Mouse (Mus musculus): ENCODE data around the gene Scd2.
"Not testable (repeated sequence)": the region's sequence is repeated elsewhere in the genome, so short reads cannot be mapped to it uniquely, and the experiment has no call there.

The Scd2 gene

GRCm38 (mm10) chr19:44273711-44274110, 19.8 kb upstream of the Scd2 start:
- DNase-seq (ENCODE audit: low spot score): no peak

DNA sequence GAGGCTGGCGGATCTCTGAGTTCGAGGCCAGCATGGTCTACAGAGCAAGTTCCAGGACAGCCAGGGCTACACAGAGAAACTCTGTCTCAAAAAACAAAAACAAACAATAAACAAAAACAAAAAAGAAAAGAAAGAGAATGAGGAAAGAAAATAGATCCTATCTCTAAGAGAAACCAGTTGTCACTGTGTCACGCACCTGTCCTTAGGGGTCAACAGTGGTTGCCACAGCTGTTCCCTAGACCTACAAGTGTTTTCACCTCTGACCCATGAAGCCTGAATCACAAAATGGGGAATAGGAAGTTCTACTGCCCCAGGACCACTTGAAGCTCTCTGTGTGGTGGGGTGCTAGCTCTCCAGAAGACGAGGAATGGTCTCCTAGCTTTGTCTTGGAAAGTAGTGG, 19.0 kb upstream of the Scd2 start:
- no peak for DNase-seq (ENCODE audit: low spot score)

GRCm38 (mm10) chr19:44275418-44275817, 18.1 kb upstream of the Scd2 start:
- no peak for DNase-seq (ENCODE audit: low spot score)

- DNase-seq (ENCODE audit: low spot score): no peak
These were observed 16.6 kb upstream of the Scd2 start for GRCm38 (mm10) chr19:44276861-44277260.

- DNase-seq (ENCODE audit: low spot score): no peak
These were observed 15.5 kb upstream of the Scd2 start for GRCm38 (mm10) chr19:44277931-44278330.

DNA sequence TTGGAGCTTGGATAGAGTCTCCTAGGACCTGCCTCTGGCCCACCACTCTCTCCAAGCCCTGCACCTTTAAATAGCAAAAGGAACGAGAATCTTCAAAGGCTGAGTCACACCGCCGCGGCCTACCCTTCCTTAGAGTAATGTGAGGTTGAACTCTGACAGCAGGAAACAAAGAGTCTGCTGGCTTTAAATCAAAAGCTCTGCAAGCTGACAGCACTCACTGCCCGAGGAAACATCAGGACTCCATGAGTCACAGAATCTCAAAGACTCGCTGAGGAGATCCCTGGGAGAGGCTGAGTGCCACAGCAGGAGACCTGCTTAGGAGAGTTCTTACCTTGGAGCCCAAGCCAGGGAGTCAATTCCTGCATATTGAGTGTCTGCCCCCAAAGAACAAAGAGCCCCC, 12.7 kb upstream of the Scd2 start:
- peak; percentile 68 for DNase-seq (ENCODE audit: low spot score)

DNA sequence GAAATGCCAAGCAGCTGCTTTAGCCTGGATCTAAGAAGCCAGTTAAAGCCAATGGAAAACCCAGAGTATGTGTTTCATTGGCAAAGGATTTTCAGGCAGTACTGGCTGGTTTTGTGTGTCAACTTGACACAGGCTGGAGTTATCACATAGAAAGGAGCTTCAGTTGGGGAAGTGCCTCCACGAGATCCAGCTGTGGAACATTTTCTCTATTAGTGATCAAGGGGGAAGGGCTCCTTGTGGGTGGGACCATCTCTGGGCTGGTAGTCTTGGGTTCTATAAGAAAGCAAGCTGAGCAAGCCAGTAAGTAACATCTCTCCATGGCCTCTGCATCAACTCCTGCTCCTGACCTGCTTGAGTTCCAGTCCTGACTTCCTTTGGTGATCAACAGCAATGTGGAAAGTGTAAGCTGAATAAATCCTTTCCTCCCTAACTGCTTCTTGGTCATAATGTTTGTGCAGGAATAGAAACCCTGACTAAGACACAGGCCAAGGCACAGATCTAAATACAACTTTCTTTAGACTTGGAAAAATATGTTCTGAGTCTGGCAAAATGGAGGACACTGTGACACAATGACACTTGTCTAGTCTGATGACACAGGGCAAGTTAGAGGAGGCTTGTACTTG, 11.5 kb upstream of the Scd2 start:
- DNase-seq (ENCODE audit: low spot score): not testable (repeated sequence)

DNA sequence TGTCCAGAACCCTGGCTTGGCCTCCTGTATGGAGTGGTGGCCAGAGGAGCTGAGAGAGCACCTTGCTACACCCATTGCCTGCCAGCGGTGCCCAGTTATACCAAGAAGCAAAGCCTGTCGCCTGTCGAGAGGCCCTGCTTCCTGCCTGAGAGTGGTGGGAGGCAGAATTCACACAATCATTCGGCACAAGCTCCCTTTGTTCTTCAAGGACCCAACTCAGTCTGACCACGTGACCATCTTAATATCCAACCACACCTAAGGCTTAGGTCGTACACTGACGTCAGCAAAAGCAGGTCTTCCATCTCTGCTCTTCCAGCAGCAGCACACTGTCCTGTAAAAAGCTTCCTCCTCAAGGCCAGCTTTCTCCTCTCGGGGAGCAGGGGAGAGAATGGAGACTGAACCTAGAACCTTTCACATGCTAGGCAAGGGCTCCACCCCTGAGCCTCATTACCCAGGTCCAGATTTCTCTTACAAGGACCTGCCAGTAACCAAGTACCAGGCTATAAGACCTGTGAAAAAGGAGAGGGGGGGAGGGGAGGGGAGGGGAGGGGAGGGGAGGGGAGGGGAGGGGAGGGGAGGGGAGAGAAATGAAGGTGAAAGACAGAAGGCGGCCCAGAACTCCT, 10.8 kb upstream of the Scd2 start:
- DNase-seq (ENCODE audit: low spot score): peak; percentile 42

- no peak for DNase-seq (ENCODE audit: low spot score)
These were observed 10.1 kb upstream of the Scd2 start for GRCm38 (mm10) chr19:44283157-44284024.

DNA sequence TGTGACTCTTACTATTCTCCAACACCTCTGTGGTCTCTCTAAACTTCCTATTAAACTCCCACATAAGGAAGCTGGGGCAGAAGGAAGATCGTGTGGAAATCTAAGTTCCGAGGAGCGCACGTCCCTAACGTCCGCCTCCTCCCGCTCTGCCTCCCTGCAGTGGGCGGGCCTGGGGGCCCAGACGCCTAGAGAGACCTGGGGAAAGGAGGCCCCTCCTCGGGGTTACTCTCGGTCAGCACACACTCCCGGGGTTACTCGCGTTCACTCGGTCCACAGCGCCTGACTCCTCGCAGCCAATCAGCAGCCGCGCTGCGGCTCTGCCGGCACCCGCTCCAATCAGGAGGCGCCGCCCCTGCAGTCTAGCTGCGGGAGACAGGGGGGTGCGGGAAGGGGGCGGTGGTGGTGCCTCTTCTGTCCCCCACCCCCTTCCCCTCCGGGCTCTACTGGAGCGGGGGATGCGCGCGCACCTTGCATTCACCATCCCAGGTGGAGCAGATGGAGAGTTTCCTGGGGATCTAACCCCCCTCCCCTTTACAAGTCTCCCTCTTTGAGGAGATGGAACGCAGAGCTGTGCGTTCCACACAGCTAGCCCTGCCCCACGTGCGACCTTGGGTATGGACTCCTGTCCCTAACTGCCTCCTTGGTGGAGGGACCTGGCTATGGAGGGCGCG, 9.3 kb upstream of the Scd2 start:
- DNase-seq (ENCODE audit: low spot score): peak; percentile 96

DNA sequence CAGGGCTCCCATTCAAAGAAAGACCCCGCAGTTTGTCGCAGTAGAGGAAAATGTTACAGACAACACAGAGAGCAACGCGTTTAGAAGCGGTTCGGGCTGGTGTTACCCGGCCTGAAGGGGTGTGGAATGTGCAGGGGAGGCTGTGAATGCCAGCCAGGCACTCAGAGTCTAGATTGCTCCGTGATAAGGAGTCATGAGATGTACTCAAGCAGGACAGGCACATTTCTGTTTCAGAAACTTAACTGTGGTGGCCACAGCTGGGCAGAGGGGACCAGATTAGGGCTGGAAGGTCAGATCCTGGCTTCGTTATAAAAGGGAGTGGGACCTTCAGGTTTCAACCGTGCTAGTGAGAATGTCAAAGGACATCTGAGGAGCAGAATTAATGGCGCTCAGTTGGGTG, 8.8 kb upstream of the Scd2 start:
- peak; percentile 72 for DNase-seq (ENCODE audit: low spot score)

DNA sequence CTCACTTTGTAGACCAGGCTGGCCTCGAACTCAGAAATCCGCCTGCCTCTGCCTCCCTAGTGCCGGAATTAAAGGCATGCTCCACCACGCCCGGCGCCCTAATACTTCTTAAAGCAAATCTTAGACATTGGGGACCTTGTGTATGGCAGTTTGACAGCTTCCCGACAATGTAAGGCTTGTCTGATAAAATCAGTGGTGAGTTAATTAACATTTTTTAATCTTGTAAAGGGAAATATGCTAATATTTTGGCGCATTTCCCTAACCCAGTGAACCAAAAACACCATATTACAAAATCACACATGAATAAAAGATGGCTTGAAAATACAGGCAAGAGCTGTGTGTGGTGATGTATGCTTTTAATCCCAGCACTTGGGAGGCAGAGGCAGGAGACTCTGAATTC, 7.9 kb upstream of the Scd2 start:
- no peak for DNase-seq (ENCODE audit: low spot score)

DNA sequence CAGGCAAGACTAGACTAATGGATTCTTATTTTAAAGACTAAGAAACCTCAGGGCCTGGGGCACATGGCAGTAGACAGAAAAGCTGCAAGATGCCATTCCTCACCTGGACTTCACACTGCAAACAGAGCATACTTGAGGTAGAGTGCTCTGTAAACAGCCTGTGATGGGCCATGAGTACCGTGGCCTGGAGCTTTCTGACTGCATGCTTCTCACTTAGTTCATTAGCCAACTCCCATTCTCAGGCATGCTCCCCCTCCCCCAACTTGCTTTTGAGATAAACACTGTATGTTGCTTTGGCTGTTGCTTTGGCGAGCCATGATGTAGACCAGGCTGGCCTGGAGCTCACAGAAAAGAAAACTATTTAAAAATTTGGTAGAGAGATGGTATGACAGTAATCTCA, 7.4 kb upstream of the Scd2 start:
- DNase-seq (ENCODE audit: low spot score): no peak

DNA sequence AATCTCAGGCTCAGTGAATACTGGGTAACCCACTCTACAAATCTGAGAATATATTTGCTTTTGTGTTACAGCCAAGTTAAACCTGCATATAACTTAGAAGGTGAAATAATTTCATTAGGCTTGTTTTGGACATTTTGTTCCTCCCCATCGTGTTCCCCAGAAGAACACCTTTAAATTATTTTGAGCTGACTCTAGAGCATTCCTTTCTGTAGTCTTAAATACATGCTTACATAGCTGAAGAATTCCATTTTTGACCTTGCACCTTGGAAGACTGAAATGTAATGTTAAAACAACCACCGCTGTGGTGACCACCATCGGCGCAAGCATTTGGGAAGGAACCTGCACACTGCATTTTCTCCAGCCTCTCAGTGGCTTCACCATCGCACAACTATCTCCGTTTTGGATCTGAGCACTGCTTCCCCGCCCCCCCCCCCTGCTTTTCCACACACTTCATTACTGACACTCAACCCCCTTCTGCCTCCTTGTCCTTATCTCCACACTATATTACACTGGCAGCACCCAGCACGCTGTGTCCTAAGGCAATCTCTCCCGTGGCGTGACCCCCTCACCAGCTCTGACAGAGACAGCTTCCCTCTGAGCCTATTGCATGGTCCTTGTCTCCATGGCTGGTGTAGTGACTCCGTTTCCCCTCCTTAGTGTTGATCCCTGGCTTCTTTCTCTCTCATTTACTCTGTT, 5.9 kb upstream of the Scd2 start:
- no peak for DNase-seq (ENCODE audit: low spot score)

DNA sequence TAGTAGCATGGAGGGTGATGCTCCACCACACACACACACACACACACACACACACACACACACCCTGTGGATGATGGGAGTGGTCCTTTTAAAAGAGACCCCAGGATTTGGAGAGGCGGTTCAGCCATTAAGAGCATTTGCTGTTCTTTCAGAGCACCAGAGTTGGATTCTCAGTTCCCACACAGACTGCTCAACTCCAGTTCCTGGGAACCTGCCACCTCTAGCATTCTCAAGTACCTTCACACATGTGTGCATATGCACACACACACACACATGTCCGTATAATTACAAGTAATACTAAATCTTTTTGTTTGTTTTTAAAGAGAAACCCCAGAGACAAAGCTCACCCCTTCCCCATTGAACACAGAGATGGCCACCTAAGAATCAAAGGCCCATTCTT, 1.4 kb upstream of the Scd2 start:
- DNase-seq (ENCODE audit: low spot score): no peak

DNA sequence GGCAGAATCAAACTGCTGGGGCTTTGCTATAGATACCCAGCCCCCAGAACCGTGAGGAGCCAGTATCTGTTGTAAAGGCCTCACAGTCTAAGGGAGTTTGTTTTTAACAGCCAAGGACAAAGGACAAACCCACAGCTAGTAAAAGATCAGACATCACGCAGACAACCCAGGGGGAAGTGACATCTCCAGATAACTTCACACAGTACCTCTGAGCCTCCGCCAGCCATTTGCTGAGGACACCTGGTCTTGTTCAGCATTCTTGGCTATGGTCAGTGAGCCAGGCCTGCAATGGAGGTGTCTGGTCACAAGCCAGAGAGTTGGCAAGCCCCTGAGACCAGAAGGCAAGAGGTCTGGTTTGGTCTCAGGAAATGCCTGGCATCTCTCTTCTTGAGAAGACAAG, 991 bp upstream of the Scd2 start:
- no peak for DNase-seq (ENCODE audit: low spot score)

DNA sequence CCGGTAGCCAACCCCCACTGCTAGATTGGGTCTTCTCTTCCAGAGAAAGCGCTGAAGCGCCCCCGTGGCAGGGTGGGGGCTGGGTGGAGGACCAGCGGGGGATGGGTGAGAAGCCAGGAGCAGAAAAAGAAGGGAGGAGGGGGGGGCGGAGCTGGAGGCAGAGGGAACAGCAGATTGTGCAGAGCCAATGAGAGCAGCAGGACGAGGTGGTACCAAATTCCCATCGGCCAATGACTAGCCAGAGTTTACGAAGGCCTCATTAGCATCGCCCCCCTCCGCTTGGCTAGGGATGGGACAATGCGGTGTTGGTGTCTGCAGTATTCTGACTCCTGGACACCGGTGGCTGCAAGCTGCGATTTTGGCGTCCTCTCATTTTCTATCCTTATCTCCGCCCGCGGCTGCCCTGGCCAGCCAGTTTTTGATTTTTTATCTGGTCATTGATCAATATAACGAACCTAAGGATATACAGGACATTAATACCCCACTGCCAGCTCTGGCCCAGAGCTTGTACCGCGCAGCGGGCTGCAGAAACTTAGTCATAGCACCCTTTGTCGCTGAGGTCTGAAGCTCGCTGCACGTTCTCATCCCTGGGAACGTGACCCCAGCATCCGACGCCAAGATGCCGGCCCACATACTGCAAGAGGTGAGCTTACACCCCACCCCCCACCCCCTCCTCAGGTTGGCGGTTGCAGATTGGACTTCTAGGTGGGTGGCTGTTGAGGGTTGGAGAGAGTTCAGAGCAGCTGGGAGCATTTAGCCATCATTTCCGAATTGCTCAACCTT, 486 bp downstream of the Scd2 start:
- peak; percentile 99 for DNase-seq (ENCODE audit: low spot score)

DNA sequence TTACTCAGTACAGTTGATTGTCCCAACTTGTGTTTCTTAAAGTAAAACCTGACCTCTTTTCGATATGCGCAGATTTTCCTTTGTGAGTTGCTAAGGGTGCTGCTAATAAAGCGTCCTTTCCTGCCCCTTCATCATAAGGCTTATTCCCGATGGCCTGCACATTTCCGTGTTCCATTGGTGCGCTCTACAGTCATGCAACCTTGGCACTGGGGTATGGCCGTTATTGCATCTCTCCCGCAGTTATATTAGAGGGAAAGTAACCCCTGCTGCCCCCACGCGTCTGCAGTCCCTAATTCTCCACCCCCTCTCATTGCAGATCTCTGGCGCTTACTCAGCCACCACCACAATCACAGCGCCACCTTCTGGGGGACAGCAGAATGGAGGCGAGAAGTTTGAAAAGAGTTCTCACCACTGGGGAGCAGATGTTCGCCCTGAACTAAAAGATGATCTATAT, 1.1 kb downstream of the Scd2 start:
- DNase-seq (ENCODE audit: low spot score): peak; percentile 94

GRCm38 (mm10) chr19:44295251-44295650, 1.8 kb downstream of the Scd2 start:
- no peak for DNase-seq (ENCODE audit: low spot score)

GRCm38 (mm10) chr19:44295741-44296140, 2.3 kb downstream of the Scd2 start:
- DNase-seq (ENCODE audit: low spot score): peak; percentile 92

GRCm38 (mm10) chr19:44296186-44296585, 2.7 kb downstream of the Scd2 start:
- DNase-seq (ENCODE audit: low spot score): no peak
